Mouse (Mus musculus): Measurements from ENCODE around the gene Ptprr. TPM values are rescaled to one million over a fixed set of nuclear protein-coding genes. Genes with fewer than 3 reads are reported as not detected.

Ptprr gene
- total and polyA plus RNA-seq, 3 experiments: 0.76 to 2.0 (median 1.8) TPM

DNA sequence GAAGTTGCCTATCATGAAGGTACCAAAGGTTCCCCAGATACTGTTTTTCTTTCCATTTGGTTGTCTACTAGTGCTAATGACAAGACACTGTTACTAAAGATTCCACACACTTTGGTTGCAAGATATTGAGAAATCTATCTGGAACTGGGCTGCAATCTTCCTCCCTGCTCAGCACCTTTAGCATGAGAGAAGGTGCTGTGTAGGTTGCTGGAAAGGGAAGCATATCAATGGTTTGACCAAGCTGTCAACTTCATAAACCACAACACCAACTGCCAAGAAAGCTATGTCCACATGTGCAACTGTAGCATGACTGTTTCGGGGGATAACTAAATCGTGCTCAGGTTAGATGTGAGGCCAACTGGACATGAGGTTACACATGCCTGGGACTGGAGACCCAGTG lies 103.5 kb downstream of the Ptprr start:
- no peak for DNase-seq
- WGBS: 78% methylated on average over 2 of the region's 2 CpGs

DNA sequence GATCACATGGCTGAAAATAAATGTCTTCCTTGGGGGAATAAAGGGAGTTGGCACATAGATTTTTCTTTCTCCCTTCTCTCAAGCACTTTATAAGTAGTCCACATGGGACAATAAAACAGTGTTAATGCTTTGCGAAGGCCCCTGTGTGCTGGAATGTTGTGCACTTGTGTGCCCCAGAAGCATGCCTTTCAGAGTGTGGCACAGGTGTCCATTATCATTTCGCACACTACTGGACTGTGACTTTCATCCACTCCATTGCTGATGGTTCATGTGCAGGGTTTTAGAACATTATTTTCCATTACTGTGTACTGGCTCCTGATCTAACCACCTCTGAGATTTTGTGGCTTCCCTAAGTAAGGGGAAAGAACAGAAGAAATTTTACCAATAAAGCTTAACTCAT lies 105.8 kb downstream of the Ptprr start:
- Histone ChIP-seq H3K27ac (no peak overlapping the region), H3K9ac (ENCODE audit: low read depth, low read length) (no peak overlapping the region), H3K4me3 (no peak overlapping the region), H3K36me3 (ENCODE audit: control insufficient read depth, insufficient read depth, low read length) (no peaks in the 10 kb centered on the region), H3K79me2 (replicated peaks; ENCODE audit: control insufficient read depth, insufficient read depth, low read length) (no peaks in the 10 kb centered on the region), H3K4me1 (ENCODE audit: control insufficient read depth, insufficient read depth, low read length) (no peaks in the 10 kb centered on the region), H3K27me3 (ENCODE audit: control insufficient read depth, insufficient read depth, low read length) (no peaks in the 10 kb centered on the region)
- DNase-seq: no peak
- intact Hi-C loops (cut with DNase I): no loop called here
- TF ChIP-seq POLR2A (IDR thresholded peaks at IDR 0.05; ENCODE audit: insufficient read depth, low read depth, low read length): no peak
- TF ChIP-seq EP300 (IDR thresholded peaks at IDR 0.05; ENCODE audit: insufficient read depth, low read depth, low read length): no peak
- no peak for TF ChIP-seq CTCF (IDR thresholded peaks at IDR 0.05)
- 80% methylated on average over 2 of the region's 2 CpGs for WGBS

More for the DNA sequence above, 103.5 kb downstream of the Ptprr start:
- Histone ChIP-seq H3K79me2 (replicated peaks; ENCODE audit: control insufficient read depth, insufficient read depth, low read length) (no peaks in the 10 kb centered on the region), H3K4me3 (no peak overlapping the region), H3K27me3 (ENCODE audit: control insufficient read depth, insufficient read depth, low read length) (no peaks in the 10 kb centered on the region), H3K27ac (no peak overlapping the region), H3K4me1 (ENCODE audit: control insufficient read depth, insufficient read depth, low read length) (no peaks in the 10 kb centered on the region), H3K36me3 (ENCODE audit: control insufficient read depth, insufficient read depth, low read length) (no peaks in the 10 kb centered on the region), H3K9ac (ENCODE audit: low read depth, low read length) (no peak overlapping the region)
- intact Hi-C loops (cut with DNase I): no loop called here
- TF ChIP-seq CTCF (IDR thresholded peaks at IDR 0.05) (no peak), POLR2A (IDR thresholded peaks at IDR 0.05; ENCODE audit: insufficient read depth, low read depth, low read length) (no peak), EP300 (IDR thresholded peaks at IDR 0.05; ENCODE audit: insufficient read depth, low read depth, low read length) (no peak)

DNA sequence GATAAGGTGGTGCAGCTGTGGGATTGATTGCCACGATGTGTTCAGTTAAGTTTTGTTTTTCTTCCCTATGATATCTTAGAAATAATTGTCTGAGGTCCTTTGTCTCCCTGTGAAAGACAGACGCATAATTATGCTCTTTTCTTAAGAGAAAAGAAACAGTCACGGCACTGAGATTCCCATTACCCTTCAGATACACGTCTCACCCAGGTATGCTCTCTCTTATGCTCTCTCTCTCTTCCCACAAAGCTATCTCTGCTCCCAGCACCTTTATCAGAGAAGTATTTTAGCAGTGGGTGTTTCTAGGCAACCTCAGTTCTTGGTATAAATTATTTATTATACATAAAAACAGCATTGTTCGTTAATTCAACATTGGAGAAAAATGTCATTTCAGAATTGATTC lies 107.4 kb downstream of the Ptprr start:
- TF ChIP-seq POLR2A (IDR thresholded peaks at IDR 0.05; ENCODE audit: insufficient read depth, low read depth, low read length) (no peak), CTCF (IDR thresholded peaks at IDR 0.05) (no peak), EP300 (IDR thresholded peaks at IDR 0.05; ENCODE audit: insufficient read depth, low read depth, low read length) (no peak)
- Histone ChIP-seq H3K79me2 (replicated peaks; ENCODE audit: control insufficient read depth, insufficient read depth, low read length) (no peaks in the 10 kb centered on the region), H3K4me3 (no peak overlapping the region), H3K27ac (no peak overlapping the region), H3K4me1 (ENCODE audit: control insufficient read depth, insufficient read depth, low read length) (no peaks in the 10 kb centered on the region), H3K9ac (ENCODE audit: low read depth, low read length) (no peak overlapping the region), H3K27me3 (ENCODE audit: control insufficient read depth, insufficient read depth, low read length) (no peaks in the 10 kb centered on the region), H3K36me3 (ENCODE audit: control insufficient read depth, insufficient read depth, low read length) (no peaks in the 10 kb centered on the region)
- 51% methylated on average over 5 of the region's 5 CpGs for WGBS
- no peak for DNase-seq
- intact Hi-C loops (cut with DNase I): no loop called here

DNA sequence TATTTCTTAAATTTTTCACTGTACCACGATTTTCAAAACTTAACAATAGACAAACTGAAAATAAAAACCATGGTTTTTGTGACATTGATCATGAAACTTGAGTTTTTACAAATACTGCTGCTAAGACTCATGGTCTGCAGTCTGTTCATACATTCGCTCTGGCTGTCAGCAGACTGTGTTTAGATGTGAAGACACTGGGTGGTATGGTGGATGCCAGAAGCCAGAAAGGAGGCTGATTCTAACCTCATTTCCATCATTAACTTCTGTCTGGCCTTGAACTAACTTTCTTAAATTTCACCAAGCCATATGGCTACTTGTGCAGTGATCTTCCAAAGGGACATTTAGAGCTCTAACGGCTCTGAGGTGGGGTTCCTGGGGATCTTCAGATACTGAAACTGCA lies 112.4 kb downstream of the Ptprr start:
- no peaks in the 10 kb centered on the region for H3K27me3 ChIP-seq (ENCODE audit: control insufficient read depth, insufficient read depth, low read length)
- H3K4me1 ChIP-seq (ENCODE audit: control insufficient read depth, insufficient read depth, low read length): no peaks in the 10 kb centered on the region
- no peak overlapping the region for H3K27ac ChIP-seq
- H3K79me2 ChIP-seq (replicated peaks; ENCODE audit: control insufficient read depth, insufficient read depth, low read length): no peaks in the 10 kb centered on the region
- H3K36me3 ChIP-seq (ENCODE audit: control insufficient read depth, insufficient read depth, low read length): no peaks in the 10 kb centered on the region
- intact Hi-C loops (cut with DNase I): no loop called here
- H3K9ac ChIP-seq (ENCODE audit: low read depth, low read length): no peak overlapping the region
- 68% methylated on average over 3 of the region's 3 CpGs for WGBS
- no peak overlapping the region for H3K4me3 ChIP-seq
- no peak for DNase-seq
- no peak for TF ChIP-seq POLR2A (IDR thresholded peaks at IDR 0.05; ENCODE audit: insufficient read depth, low read depth, low read length)
- no peak for TF ChIP-seq EP300 (IDR thresholded peaks at IDR 0.05; ENCODE audit: insufficient read depth, low read depth, low read length)
- no peak for TF ChIP-seq CTCF (IDR thresholded peaks at IDR 0.05)

DNA sequence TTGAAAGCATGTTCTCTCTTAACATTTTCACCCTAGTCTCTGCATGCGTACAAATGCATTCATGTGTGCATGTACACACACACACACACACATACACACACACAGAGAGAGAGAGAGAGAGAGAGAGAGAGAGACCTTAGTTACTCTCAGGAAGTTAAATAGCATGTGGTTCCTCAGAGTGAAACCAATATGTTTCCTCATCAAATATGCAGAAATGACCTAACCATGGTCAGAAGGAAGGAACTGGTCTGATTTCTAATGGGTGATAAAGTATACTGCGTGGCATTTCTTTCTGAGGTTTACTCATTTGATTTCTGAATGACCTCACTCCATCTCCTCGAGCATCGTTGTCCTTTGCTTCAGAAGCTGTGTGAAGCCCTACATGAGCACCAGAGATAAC lies 113.2 kb downstream of the Ptprr start:
- DNase-seq: no peak
- H3K4me3 ChIP-seq: no peak overlapping the region
- H3K27me3 ChIP-seq (ENCODE audit: control insufficient read depth, insufficient read depth, low read length): no peaks in the 10 kb centered on the region
- 63% methylated on average over 4 of the region's 4 CpGs for WGBS
- TF ChIP-seq EP300 (IDR thresholded peaks at IDR 0.05; ENCODE audit: insufficient read depth, low read depth, low read length): no peak
- no peak for TF ChIP-seq POLR2A (IDR thresholded peaks at IDR 0.05; ENCODE audit: insufficient read depth, low read depth, low read length)
- no peak for TF ChIP-seq CTCF (IDR thresholded peaks at IDR 0.05)
- intact Hi-C loops (cut with DNase I): no loop called here
- no peak overlapping the region for H3K9ac ChIP-seq (ENCODE audit: low read depth, low read length)
- H3K4me1 ChIP-seq (ENCODE audit: control insufficient read depth, insufficient read depth, low read length): no peaks in the 10 kb centered on the region
- H3K27ac ChIP-seq: no peak overlapping the region
- no peaks in the 10 kb centered on the region for H3K79me2 ChIP-seq (replicated peaks; ENCODE audit: control insufficient read depth, insufficient read depth, low read length)
- H3K36me3 ChIP-seq (ENCODE audit: control insufficient read depth, insufficient read depth, low read length): no peaks in the 10 kb centered on the region

- TF ChIP-seq EP300 (IDR thresholded peaks at IDR 0.05; ENCODE audit: insufficient read depth, low read depth, low read length): no peak
- no peak for TF ChIP-seq CTCF (IDR thresholded peaks at IDR 0.05)
- TF ChIP-seq POLR2A (IDR thresholded peaks at IDR 0.05; ENCODE audit: insufficient read depth, low read depth, low read length): no peak
- Histone ChIP-seq H3K79me2 (replicated peaks; ENCODE audit: control insufficient read depth, insufficient read depth, low read length) (no peaks in the 10 kb centered on the region), H3K27ac (no peak overlapping the region), H3K36me3 (ENCODE audit: control insufficient read depth, insufficient read depth, low read length) (no peaks in the 10 kb centered on the region), H3K4me3 (no peak overlapping the region), H3K9ac (ENCODE audit: low read depth, low read length) (no peak overlapping the region), H3K4me1 (ENCODE audit: control insufficient read depth, insufficient read depth, low read length) (no peaks in the 10 kb centered on the region), H3K27me3 (ENCODE audit: control insufficient read depth, insufficient read depth, low read length) (no peaks in the 10 kb centered on the region)
- WGBS: 71% methylated on average over 4 of the region's 4 CpGs
- intact Hi-C loops (cut with DNase I): no loop called here
- DNase-seq: no peak
Observed at GRCm38 (mm10) chr10:116132233-116132632, 114.2 kb downstream of the Ptprr start.

Measured in heart, adult 2 months (tissue).